In genomic region chr11:98050940-98051339, GRCm38 (mm10) we compare ENCODE assay signal across 24 mouse cellular contexts. TPM values are rescaled to one million over a fixed set of nuclear protein-coding genes. Genes with fewer than 3 reads are reported as not detected.
DNase-seq lines count a peak whose midpoint lies in the region; ATAC-seq and TF ChIP-seq lines count a peak whose summit lies in the region.
"Had no signal": no experiment of that assay in that cellular context is flagged by ENCODE, and none has a peak within 500 bp of the region (broad histone marks: within the 10 kb centered on the region; RNA-seq: fewer than 3 reads in every experiment).

No protein-coding gene starts in this region.

- TF ChIP-seq CTCF in left cerebral cortex, adult 2 months (IDR thresholded peaks at IDR 0.05) = no peak

- H3K27me3 ChIP-seq in forebrain, embryonic 12.5 days = peaks cover 85% of the 10 kb centered on the region
- peaks cover 44% of the 10 kb centered on the region for H3K27me3 ChIP-seq in forebrain, embryonic 15.5 days
- H3K27me3 ChIP-seq in kidney, embryonic 15.5 days = peaks cover 46% of the 10 kb centered on the region
- H3K27me3 ChIP-seq: CH12.LX had no signal

- H3K4me1 ChIP-seq in forebrain, embryonic 12.5 days = peaks cover 20% of the 10 kb centered on the region
- H3K4me1 ChIP-seq in forebrain, embryonic 15.5 days = peaks cover 40% of the 10 kb centered on the region
- peaks cover 48% of the 10 kb centered on the region for H3K4me1 ChIP-seq in kidney, embryonic 15.5 days

- H3K4me2 ChIP-seq in forebrain, embryonic 12.5 days = peak overlapping the region; percentile 4; the same call in 1 of the 2 replicates
- H3K4me2 ChIP-seq in forebrain, embryonic 15.5 days (replicated peaks) = no peak overlapping the region
- H3K4me2 ChIP-seq in kidney, embryonic 15.5 days = peak overlapping the region; percentile 82; the same call in 1 of the 2 replicates
- H3K4me2 ChIP-seq: liver, embryonic 12.5 days had no signal

- no peaks in the 10 kb centered on the region for H3K9me3 ChIP-seq in forebrain, embryonic 12.5 days
- H3K9me3 ChIP-seq in forebrain, embryonic 15.5 days = no peaks in the 10 kb centered on the region
- H3K9me3 ChIP-seq in kidney, embryonic 15.5 days (replicated peaks) = no peaks in the 10 kb centered on the region
- H3K9me3 ChIP-seq: embryonic facial prominence, embryonic 12.5 days; limb, embryonic 12.5 days; liver, embryonic 12.5 days had no signal

- intact Hi-C loops in left cerebral cortex, adult 2 months (cut with DNase I) = no loop called here

- no peak for DNase-seq in kidney, postnatal 25 days
- DNase-seq in frontal cortex, postnatal 14 days (ENCODE audit: low spot score in 2 of 2) = no peak
- DNase-seq in left cerebral cortex, adult 2 months (ENCODE audit: extremely low spot score in 1 of 2, low spot score in 2 of 2) = no peak
- DNase-seq: adrenal gland, postnatal 25 days; gastrocnemius, postnatal 10 days; heart, adult 18-20 months; kidney, adult 9 months; kidney, postnatal 4 days; layer of hippocampus, adult 9-11 months; lung, adult 2 months; retina, postnatal 1 day; thymus, postnatal 25 days had no signal

- H3K4me3 ChIP-seq in forebrain, embryonic 12.5 days (replicated peaks) = no peak overlapping the region
- no peak overlapping the region for H3K4me3 ChIP-seq in forebrain, embryonic 15.5 days
- H3K4me3 ChIP-seq in kidney, embryonic 15.5 days (replicated peaks) = no peak overlapping the region
- H3K4me3 ChIP-seq in macrophage (ENCODE audit: inconsistent target) = no peak overlapping the region; the same call in 1 of the 2 replicates
- no peak overlapping the region; the same call in 1 of the 2 replicates for H3K4me3 ChIP-seq in left cerebral cortex, adult 2 months
- H3K4me3 ChIP-seq: liver, embryonic 12.5 days had no signal

- no peaks in the 10 kb centered on the region for H3K79me2 ChIP-seq in macrophage (ENCODE audit: inconsistent target)

- H3K36me3 ChIP-seq in forebrain, embryonic 12.5 days (replicated peaks) = no peaks in the 10 kb centered on the region
- H3K36me3 ChIP-seq in forebrain, embryonic 15.5 days = no peaks in the 10 kb centered on the region
- H3K36me3 ChIP-seq in kidney, embryonic 15.5 days = no peaks in the 10 kb centered on the region
- H3K36me3 ChIP-seq in macrophage (ENCODE audit: inconsistent target) = no peaks in the 10 kb centered on the region
- H3K36me3 ChIP-seq: embryonic facial prominence, embryonic 12.5 days; limb, embryonic 12.5 days; liver, embryonic 12.5 days had no signal

- 7% methylated on average over 2 of the region's 2 CpGs for WGBS in forebrain, embryonic 12.5 days
- 17% methylated on average over 2 of the region's 2 CpGs for WGBS in forebrain, embryonic 15.5 days
- WGBS in kidney, embryonic 15.5 days = 26% methylated on average over 2 of the region's 2 CpGs
- 77% methylated on average over 2 of the region's 2 CpGs for WGBS in macrophage (ENCODE audit: missing documents)

- H3K27ac ChIP-seq in forebrain, embryonic 12.5 days = no peak overlapping the region
- H3K27ac ChIP-seq in forebrain, embryonic 15.5 days (replicated peaks) = no peak overlapping the region
- H3K27ac ChIP-seq in kidney, embryonic 15.5 days = no peak overlapping the region
- peak overlapping the region; percentile 15; the same call in 1 of the 2 replicates for H3K27ac ChIP-seq in macrophage
- no peak overlapping the region; the same call in 1 of the 2 replicates for H3K27ac ChIP-seq in left cerebral cortex, adult 2 months
- H3K27ac ChIP-seq: embryonic facial prominence, embryonic 12.5 days; limb, embryonic 12.5 days; liver, embryonic 12.5 days had no signal

- no peak overlapping the region for H3K9ac ChIP-seq in forebrain, embryonic 12.5 days
- H3K9ac ChIP-seq in forebrain, embryonic 15.5 days (replicated peaks) = no peak overlapping the region
- H3K9ac ChIP-seq in kidney, embryonic 15.5 days = no peak overlapping the region
- H3K9ac ChIP-seq: embryonic facial prominence, embryonic 12.5 days; limb, embryonic 12.5 days; liver, embryonic 12.5 days had no signal

- no peak for ATAC-seq in forebrain, embryonic 12.5 days (ENCODE audit: low FRiP score)
- ATAC-seq in forebrain, embryonic 15.5 days (replicated peaks) = no peak
- ATAC-seq in kidney, embryonic 15.5 days (replicated peaks; ENCODE audit: low FRiP score) = no peak
- ATAC-seq: liver, embryonic 12.5 days; midbrain, embryonic 16.5 days had no signal

RNA-seq across cellular contexts. Expression of gene Stac2, which starts 2.3 kb away (rescaled TPM):
- polyA plus RNA-seq in forebrain, embryonic 12.5 days (2016; fragmentation: Nextera tagmentation; extraction: Ambion mirVana) = 1.6 TPM in 2 replicates
- 2.9 and 3.2 TPM in 2 replicates for polyA plus RNA-seq in forebrain, embryonic 15.5 days (2015; fragmentation: Nextera tagmentation; extraction: Ambion mirVana)
- 3.7 and 4.3 TPM in 2 replicates for polyA plus RNA-seq in kidney, embryonic 15.5 days (2015; fragmentation: Nextera tagmentation; extraction: Ambion mirVana)
- total RNA-seq in macrophage (2018; cell fraction: chromatin; rRNA removed) = 1 to 10 TPM in 15 of 26 experiments, under 1 TPM in 8, not detected in 3; 0.22 to 9.7 (median 3.6) TPM
- 10 to 100 TPM in 8 of 26 experiments, 1 to 10 TPM in 6, under 1 TPM in 12; 0.33 to 13.7 (median 3.8) TPM for total RNA-seq in macrophage (2018; cell fraction: cytosol; rRNA removed)
- 10 to 100 TPM in 4 of 26 experiments, 1 to 10 TPM in 10, under 1 TPM in 11, not detected in 1; 0.26 to 13.5 (median 3.5) TPM for total RNA-seq in macrophage (2018; cell fraction: nucleus; rRNA removed)
- 3.4 to 15.5 TPM (median 9.6 TPM) in 3 replicates for polyA plus RNA-seq in macrophage (2018)
- total RNA-seq in left cerebral cortex, adult 2 months (2021) = 10 to 100 TPM; 97.3 to 99.9 TPM
- total RNA-seq: CH12.LX; common myeloid progenitor, adult 5-6 weeks; hematopoietic stem cell, adult 5-6 weeks; megakaryocyte-erythroid progenitor cell, adult 5-6 weeks had no signal

RNA-seq across cellular contexts. Expression of gene Rpl19, which starts 24.4 kb away (rescaled TPM):
- 737 and 747 TPM in 2 replicates for polyA plus RNA-seq in forebrain, embryonic 12.5 days (2016; fragmentation: Nextera tagmentation; extraction: Ambion mirVana)
- polyA plus RNA-seq in forebrain, embryonic 15.5 days (2015; fragmentation: Nextera tagmentation; extraction: Ambion mirVana) = 667 and 700 TPM in 2 replicates
- 1,072 and 1,152 TPM in 2 replicates for polyA plus RNA-seq in kidney, embryonic 15.5 days (2015; fragmentation: Nextera tagmentation; extraction: Ambion mirVana)
- total RNA-seq in macrophage (2018; cell fraction: chromatin; rRNA removed) = 100 to 1,000 TPM in 7 of 26 experiments, 10 to 100 TPM in 19; 45.2 to 275 (median 88.9) TPM
- 1,000 to 10,000 TPM; 1,148 to 2,667 (median 1,510) TPM for total RNA-seq in macrophage (2018; cell fraction: cytosol; rRNA removed)
- total RNA-seq in macrophage (2018; cell fraction: nucleus; rRNA removed) = 100 to 1,000 TPM; 164 to 346 (median 261) TPM
- 1,810 to 2,012 TPM (median 1,833 TPM) in 3 replicates for polyA plus RNA-seq in macrophage (2018)
- total RNA-seq in left cerebral cortex, adult 2 months (2021) = 100 to 1,000 TPM; 560 to 591 TPM

RNA-seq across cellular contexts. Expression of gene Cacnb1, which starts 28.1 kb away (rescaled TPM):
- 22.5 and 29.3 TPM in 2 replicates for polyA plus RNA-seq in forebrain, embryonic 12.5 days (2016; fragmentation: Nextera tagmentation; extraction: Ambion mirVana)
- 40.7 and 41.5 TPM in 2 replicates for polyA plus RNA-seq in forebrain, embryonic 15.5 days (2015; fragmentation: Nextera tagmentation; extraction: Ambion mirVana)
- polyA plus RNA-seq in kidney, embryonic 15.5 days (2015; fragmentation: Nextera tagmentation; extraction: Ambion mirVana) = 14.6 and 15.2 TPM in 2 replicates
- 10 to 100 TPM in 25 of 26 experiments, 1 to 10 TPM in 1; 7.5 to 54.0 (median 29.1) TPM for total RNA-seq in macrophage (2018; cell fraction: chromatin; rRNA removed)
- 1 to 10 TPM in 25 of 26 experiments, under 1 TPM in 1; 0.98 to 6.2 (median 3.1) TPM for total RNA-seq in macrophage (2018; cell fraction: cytosol; rRNA removed)
- total RNA-seq in macrophage (2018; cell fraction: nucleus; rRNA removed) = 10 to 100 TPM in 25 of 26 experiments, 1 to 10 TPM in 1; 5.0 to 35.3 (median 19.2) TPM
- polyA plus RNA-seq in macrophage (2018) = 0.52 to 3.0 TPM (median 1.7 TPM) in 3 replicates
- 100 to 1,000 TPM; 150 to 170 TPM for total RNA-seq in left cerebral cortex, adult 2 months (2021)
- total RNA-seq: common myeloid progenitor, adult 5-6 weeks had no signal

RNA-seq across cellular contexts. Expression of gene Arl5c, which starts 55.0 kb away (rescaled TPM):
- polyA plus RNA-seq in forebrain, embryonic 12.5 days (2016; fragmentation: Nextera tagmentation; extraction: Ambion mirVana) = 7.0 and 7.8 TPM in 2 replicates
- 6.9 and 7.0 TPM in 2 replicates for polyA plus RNA-seq in forebrain, embryonic 15.5 days (2015; fragmentation: Nextera tagmentation; extraction: Ambion mirVana)
- 9.9 and 10.1 TPM in 2 replicates for polyA plus RNA-seq in kidney, embryonic 15.5 days (2015; fragmentation: Nextera tagmentation; extraction: Ambion mirVana)
- 1,000 to 10,000 TPM in 2 of 26 experiments, 100 to 1,000 TPM in 20, 10 to 100 TPM in 4; 31.1 to 1,259 (median 293) TPM for total RNA-seq in macrophage (2018; cell fraction: chromatin; rRNA removed)
- 100 to 1,000 TPM in 11 of 26 experiments, 10 to 100 TPM in 15; 31.4 to 249 (median 89.3) TPM for total RNA-seq in macrophage (2018; cell fraction: cytosol; rRNA removed)
- 1,000 to 10,000 TPM in 4 of 26 experiments, 100 to 1,000 TPM in 18, 10 to 100 TPM in 4; 16.7 to 1,412 (median 497) TPM for total RNA-seq in macrophage (2018; cell fraction: nucleus; rRNA removed)
- 5.0 to 99.1 TPM (median 38.4 TPM) in 3 replicates for polyA plus RNA-seq in macrophage (2018)
- 1 to 10 TPM; 1.2 TPM for total RNA-seq in left cerebral cortex, adult 2 months (2021)
